Mouse (Mus musculus): ENCODE data around the gene Pigl. TPM values are rescaled to one million over a fixed set of nuclear protein-coding genes. Genes with fewer than 3 reads are reported as not detected.
"Not testable (repeated sequence)": the region's sequence is repeated elsewhere in the genome, so short reads cannot be mapped to it uniquely, and the experiment has no call there.

Gene Pigl
- polyA plus RNA-seq (2017; shearing (Covaris generic)) = 10 to 100 TPM in 2 of 3 experiments, 1 to 10 TPM in 1; 5.6 to 12.4 (median 11.5) TPM

GRCm38 (mm10) chr11:62458276-62458724 lies at the start of gene Pigl, which contains the start of gene Ncor1:
TSS of gene Pigl (plus strand) at chr11:62458460.
TSS of gene Ncor1 (minus strand) at chr11:62458541.
- peak; percentile 45 for ATAC-seq

- ATAC-seq = no peak
Observed at GRCm38 (mm10) chr11:62408848-62409247, 49.4 kb upstream of the Pigl start.

- ATAC-seq = no peak
Observed at GRCm38 (mm10) chr11:62409611-62410010, 48.6 kb upstream of the Pigl start.

GRCm38 (mm10) chr11:62415026-62415425 lies 43.2 kb upstream of the Pigl start:
- ATAC-seq = no peak

DNA sequence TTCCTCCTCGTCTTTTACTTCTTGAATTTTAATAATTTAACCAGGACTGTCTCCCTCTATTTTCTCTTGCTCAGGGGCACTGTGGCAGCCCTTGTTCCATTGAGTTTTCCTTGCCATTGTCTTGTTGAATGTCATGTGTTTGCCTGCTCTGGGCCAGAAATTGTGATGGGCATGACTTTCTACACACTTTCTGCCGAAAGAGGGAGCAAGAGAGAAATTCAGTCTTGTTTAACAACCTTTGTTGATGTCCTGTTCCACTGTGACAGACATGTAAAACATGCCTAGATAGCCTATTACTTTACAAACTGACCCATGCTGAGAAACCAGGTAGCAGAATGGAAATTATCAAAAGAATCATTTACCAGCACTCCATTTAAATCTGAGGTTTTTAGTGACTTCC lies 33.7 kb upstream of the Pigl start:
- no peak for ATAC-seq

DNA sequence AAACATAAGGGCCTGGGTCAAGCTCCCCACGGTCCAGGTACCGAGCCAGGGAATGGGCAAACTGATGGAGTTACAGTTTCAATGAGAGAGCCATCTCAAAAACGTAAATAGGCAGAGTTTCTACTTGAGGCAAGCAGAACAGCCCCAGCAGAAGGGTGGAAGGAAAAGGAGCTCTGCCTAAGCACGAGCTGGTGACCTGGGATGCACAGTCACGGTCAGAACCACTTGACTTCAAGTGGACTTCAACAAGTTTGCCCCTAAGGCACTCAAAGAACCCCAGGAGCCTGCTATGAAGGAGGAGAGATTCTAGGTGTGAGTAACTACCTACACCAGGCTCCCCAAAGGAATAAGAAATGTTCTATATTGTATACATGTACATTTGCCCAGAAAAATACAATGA lies 32.0 kb upstream of the Pigl start:
- ATAC-seq = no peak

DNA sequence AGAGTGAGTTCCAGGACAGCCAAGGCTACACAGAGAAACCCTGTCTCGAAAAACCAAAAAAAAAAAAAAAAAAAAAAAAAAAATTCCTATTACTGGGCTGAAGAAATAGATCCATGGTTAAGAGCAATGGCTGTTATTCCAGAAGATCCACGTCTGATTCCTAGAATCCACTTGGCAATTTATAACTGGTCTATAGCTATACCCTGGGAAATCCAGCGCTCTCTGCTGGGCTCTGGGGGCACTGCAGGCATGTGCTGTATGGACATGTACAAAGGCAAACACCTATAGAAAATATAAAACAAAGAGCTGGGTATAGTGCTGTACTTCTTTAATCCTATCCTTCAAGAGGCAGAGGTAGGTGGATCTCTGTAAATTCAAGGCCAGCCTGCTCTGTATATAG lies 31.2 kb upstream of the Pigl start:
- ATAC-seq = no peak

GRCm38 (mm10) chr11:62432211-62432610 lies 26.0 kb upstream of the Pigl start:
- no peak for ATAC-seq

GRCm38 (mm10) chr11:62440670-62441315 lies 17.5 kb upstream of the Pigl start:
- ATAC-seq = no peak

- no peak for ATAC-seq
Observed at GRCm38 (mm10) chr11:62445799-62446198, 12.5 kb upstream of the Pigl start.

DNA sequence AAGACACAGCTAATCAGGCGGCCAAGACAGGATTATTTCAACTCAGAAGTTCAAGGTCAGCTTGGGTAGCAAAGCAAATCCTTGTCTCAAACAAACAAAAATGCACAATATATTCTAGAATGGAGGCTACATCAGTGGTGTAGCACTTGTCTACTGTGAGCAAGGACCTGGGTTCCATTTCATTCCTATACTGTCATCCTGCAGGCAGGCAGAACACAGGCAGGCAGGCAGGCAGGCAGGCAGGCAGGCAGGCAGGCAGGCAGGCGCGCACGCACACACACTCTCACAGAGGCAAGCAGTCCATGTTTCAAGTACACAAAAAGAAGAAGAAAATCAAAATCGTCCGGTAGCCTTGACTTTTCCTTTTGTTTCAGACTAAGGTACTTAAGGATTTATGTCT lies 9.3 kb upstream of the Pigl start:
- ATAC-seq = no peak

GRCm38 (mm10) chr11:62455193-62455592 lies 3.1 kb upstream of the Pigl start:
- no peak for ATAC-seq

DNA sequence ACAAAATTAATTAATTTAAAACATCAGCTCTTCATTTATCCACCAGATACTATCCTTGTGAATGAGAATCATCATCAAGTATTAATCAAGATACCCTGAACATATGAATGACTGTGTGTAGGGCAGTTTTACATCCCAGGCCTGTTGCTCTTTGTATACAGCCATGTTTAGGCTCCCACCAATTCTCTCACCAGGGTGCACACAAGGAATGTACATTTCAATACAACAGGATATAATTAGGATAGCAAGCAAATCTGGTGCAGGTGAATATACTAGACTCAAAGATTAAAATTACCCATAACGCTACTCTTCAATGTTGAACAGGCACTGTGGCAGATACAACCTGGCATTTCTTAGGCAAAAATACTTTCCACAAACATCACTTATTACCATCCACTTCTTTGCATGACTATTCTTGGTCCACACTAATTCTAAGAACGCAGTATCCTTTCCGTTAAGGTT lies 2.2 kb upstream of the Pigl start:
- no peak for ATAC-seq

GRCm38 (mm10) chr11:62456483-62457172 lies 1.6 kb upstream of the Pigl start:
- peak; percentile 27 for ATAC-seq

- ATAC-seq = peak; percentile 90
Observed at GRCm38 (mm10) chr11:62457241-62457890, 894 bp upstream of the Pigl start.

- peak; percentile 7 for ATAC-seq
Observed at GRCm38 (mm10) chr11:62457891-62458270, 379 bp upstream of the Pigl start.

- no peak for ATAC-seq
Observed at GRCm38 (mm10) chr11:62458780-62459179, 520 bp downstream of the Pigl start.

DNA sequence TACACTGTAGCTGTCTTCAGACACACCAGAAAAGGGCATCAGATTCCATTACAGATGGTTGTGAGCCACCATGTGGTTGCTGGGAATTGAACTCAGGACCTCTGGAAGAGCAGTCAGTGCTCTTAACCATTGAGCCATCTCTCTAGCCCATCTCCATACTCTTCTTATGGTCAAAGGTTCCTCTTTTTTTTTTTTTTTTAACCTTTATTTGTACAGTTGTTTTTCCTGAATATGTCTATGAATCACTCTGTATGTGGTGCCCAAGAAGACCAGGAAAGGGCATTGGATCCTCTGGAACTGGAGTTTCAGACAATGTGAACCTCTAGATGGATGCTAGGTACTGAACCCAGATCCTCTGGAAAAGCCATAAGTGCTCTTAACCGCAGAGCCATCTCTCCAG lies 4.3 kb downstream of the Pigl start:
- ATAC-seq = not testable (repeated sequence)

DNA sequence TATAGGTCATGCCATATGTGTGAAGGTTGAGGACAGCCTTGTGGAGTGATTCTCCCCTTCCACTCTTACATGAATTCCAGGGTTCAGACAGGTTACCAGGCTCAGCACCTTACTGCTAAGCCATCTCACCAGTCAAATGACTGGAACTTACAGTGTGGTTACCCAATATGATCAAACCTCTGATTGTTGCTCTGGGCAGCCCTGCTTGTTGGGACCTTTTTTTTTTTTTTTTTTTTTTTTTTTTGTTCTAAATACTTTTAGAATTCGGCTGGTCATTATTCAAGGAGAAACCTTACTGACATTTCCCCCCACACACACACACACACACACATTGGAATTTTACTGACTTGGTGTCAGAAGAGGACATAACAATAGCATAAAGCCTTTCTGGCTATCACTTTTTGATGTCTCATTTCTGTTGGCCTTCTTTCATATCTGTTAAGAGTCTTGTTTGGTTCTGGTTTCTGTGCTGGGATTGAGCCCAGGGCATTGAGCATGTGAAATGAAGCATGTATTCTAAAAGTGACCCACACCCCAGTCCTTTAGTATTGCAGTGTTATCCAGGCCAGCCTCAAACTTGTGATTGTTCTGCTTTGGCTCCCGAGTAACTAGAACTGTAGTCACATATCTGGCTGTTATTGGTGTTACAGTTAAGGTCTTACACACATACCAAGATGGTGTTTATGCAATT lies 5.1 kb downstream of the Pigl start:
- no peak for ATAC-seq

DNA sequence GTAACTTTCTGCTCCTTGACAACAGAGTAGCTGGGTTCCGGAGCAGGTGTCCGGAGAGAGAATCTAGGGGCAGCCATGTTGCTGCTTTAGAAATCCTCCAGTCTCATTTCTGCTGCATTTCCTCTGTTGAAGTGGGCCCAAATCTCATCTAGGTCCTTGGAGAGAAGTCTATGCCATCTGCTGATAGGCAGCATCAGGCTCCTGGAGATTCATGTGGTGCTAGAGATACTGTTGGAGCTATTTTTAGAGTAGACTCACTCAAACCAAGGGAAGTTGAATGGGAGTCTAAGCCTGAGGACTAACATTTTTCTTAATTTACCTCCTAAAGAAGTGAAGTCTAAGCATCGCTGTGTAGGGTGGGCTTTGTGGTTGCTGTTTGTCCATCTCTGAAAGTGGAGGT lies 6.4 kb downstream of the Pigl start:
- ATAC-seq = no peak

DNA sequence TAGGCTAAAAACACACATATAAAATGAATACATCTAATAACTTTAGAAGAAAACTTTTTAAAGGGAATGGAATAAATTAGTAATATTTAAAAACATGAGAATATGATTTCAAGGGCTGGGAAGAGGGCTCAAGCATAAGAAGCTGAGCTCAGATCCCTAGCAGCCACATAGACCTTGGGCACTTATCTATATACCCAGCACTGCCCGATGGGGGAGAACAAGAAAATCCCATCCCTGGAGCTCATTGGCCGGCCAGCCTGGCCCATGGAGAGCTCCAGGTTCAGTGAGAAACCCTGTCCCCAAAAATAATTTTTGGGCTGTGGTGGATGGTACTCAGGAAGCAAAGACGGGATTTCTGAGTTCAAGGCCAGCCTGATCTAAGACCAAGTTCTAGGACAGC lies 7.6 kb downstream of the Pigl start:
- no peak for ATAC-seq

- ATAC-seq = peak; percentile 91
Observed at GRCm38 (mm10) chr11:62466546-62466945, 8.3 kb downstream of the Pigl start.

GRCm38 (mm10) chr11:62467289-62467688 lies 9.0 kb downstream of the Pigl start:
- ATAC-seq = not testable (repeated sequence)
